Mouse (Mus musculus) lung, postnatal 0 days (tissue): ENCODE data around the gene Ttll8. TPM values are rescaled to one million over a fixed set of nuclear protein-coding genes. Genes with fewer than 3 reads are reported as not detected.

ENCODE experiments used
- ATAC-seq: fragments of 200-750 bp; cut with Nextera tagmentation; 2 replicates; pipeline ENCODE4 v1.8.0; 2017; ENCODE audit warnings: moderate library complexity
- DNase-seq: peaks from one replicate; pipeline ENCODE4 v3.0.0-alpha.2; 2016; ENCODE audit warnings: low spot score
- H3K27ac ChIP-seq: fragments of 300-500 bp; sonication (generic); 2 replicates; pipeline ENCODE4 v1.5.1; 2014; ENCODE audit warnings: antibody characterized with exemption, mild to moderate bottlenecking, low read length, mixed read lengths
- H3K27me3 ChIP-seq: fragments of 300-500 bp; sonication (generic); replicated peaks from 2 replicates; pipeline ENCODE4 v1.6.1; 2014; ENCODE audit warnings: low read length, mixed read lengths; ENCODE audit not compliant: insufficient read depth
- H3K36me3 ChIP-seq: fragments of 300-500 bp; sonication (generic); 2 replicates; pipeline ENCODE4 v1.6.1; 2014; ENCODE audit warnings: low read length, mixed read lengths; ENCODE audit not compliant: insufficient read depth
- H3K4me1 ChIP-seq: fragments of 300-500 bp; sonication (generic); 2 replicates; pipeline ENCODE4 v1.6.1; 2014; ENCODE audit warnings: antibody characterized with exemption, low read depth, low read length, mixed read lengths; ENCODE audit not compliant: insufficient read depth
- H3K4me2 ChIP-seq: fragments of 300-500 bp; sonication (generic); replicated peaks from 2 replicates; pipeline ENCODE4 v1.6.1; 2014; ENCODE audit warnings: low read depth, mild to moderate bottlenecking, low read length, moderate library complexity, mixed read lengths
- H3K4me3 ChIP-seq: fragments of 300-500 bp; sonication (generic); 2 replicates; pipeline ENCODE4 v1.5.1; 2014; ENCODE audit warnings: low read depth, low read length
- H3K9ac ChIP-seq: fragments of 300-500 bp; sonication (generic); replicated peaks from 2 replicates; pipeline ENCODE4 v1.6.1; 2014; ENCODE audit warnings: low read depth, mild to moderate bottlenecking
- H3K9me3 ChIP-seq: fragments of 300-500 bp; sonication (generic); 2 replicates; pipeline ENCODE4 v1.6.1; 2016; ENCODE audit warnings: low read length, mixed read lengths
- CTCF ChIP-seq: IDR thresholded peaks from 2 replicates; pipeline ENCODE4 v1.5.1; 2016; ENCODE audit warnings: antibody characterized with exemption, mild to moderate bottlenecking
- EP300 ChIP-seq: IDR thresholded peaks from 2 replicates; pipeline ENCODE4 v1.6.1; 2016; ENCODE audit warnings: antibody characterized with exemption, mild to moderate bottlenecking, control low read depth
- WGBS: fragments of 180-500 bp; shearing (Covaris S2); extraction: QIAGEN DNeasy Blood & Tissue Kit; methylation state at CpG from one replicate; pipeline ENCODE4 v1.1.7; 2014; 5-methylcytosine and 5-hydroxymethylcytosine counted together
- polyA plus RNA-seq: library from polyadenylated mRNA; unstranded; fragments of >200 nt; fragmentation: Nextera tagmentation; extraction: Ambion mirVana; gene quantifications from 2 replicates; pipeline ENCODE4 v1.2.1, GENCODE M21; 2015

The Ttll8 gene
- polyA plus RNA-seq, 1 experiment from 2014 or later = 0.06 TPM

DNA sequence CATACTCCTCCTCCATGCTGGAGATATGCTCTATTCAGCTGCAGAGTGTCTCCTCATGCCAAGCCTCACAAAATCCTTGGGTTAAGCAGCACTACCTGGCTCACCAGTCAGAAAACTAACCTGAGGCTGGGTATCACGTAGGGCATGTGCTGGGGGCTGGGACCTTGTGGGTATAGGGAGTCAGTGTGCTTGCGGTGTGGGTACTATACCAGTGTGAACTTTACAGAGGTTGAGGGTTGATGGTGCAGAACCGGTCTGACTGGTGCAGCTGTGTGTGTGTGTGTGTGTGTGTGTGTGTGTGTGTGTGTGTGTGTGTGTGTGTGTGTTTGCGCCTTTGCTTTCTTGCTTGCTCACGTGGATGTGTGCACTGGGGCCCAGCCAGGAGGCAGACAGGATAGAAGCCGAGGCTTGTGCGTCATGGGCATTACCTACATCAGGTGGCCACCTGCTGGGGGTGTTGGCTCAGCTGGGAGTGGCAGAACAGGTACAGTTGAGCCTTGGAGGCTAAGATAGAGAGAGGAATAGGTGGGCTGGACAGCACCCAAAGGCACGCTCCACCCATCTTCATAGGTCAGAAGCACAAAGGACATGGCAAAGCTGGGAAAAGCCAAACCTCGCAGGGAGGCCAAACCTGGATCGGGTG, 102.6 kb downstream of the Ttll8 start:
- no peaks in the 10 kb centered on the region for H3K27me3 ChIP-seq
- H3K27ac ChIP-seq = peak overlapping the region; percentile 97
- no peak overlapping the region for H3K4me3 ChIP-seq
- no peaks in the 10 kb centered on the region for H3K36me3 ChIP-seq
- H3K9ac ChIP-seq = no peak overlapping the region
- TF ChIP-seq EP300 = peak; percentile 90
- TF ChIP-seq CTCF = peak; percentile 45
- no peaks in the 10 kb centered on the region for H3K9me3 ChIP-seq
- DNase-seq (peak; percentile 94), ATAC-seq (peak; percentile 81)
- H3K4me1 ChIP-seq = peaks cover 35% of the 10 kb centered on the region
- 51% methylated on average over 10 of the region's 10 CpGs for WGBS
- H3K4me2 ChIP-seq = no peak overlapping the region

DNA sequence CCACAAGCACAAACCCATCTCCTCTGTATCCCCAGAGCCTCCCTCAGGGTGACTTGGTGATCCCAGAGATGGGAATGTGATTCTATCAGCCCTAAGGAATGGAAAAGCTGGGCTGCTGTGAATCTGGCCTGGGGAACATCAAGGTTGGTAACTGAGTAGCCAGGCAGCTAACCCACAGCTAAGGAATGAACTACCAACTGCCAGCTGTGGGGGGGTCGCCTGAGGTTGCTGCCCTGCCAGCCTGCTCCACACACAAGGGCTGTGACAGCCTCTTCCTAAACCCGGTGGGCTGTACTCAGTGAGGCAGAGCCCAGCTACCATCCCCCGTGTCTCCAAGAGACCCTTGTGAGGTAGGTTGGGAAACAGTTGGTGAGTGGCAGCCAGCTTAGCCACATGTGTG, 103.1 kb downstream of the Ttll8 start:
- 30% methylated on average over 3 of the region's 3 CpGs for WGBS
- Histone ChIP-seq H3K27me3 (no peaks in the 10 kb centered on the region), H3K27ac (peak overlapping the region; percentile 97), H3K4me1 (peaks cover 35% of the 10 kb centered on the region), H3K9me3 (no peaks in the 10 kb centered on the region), H3K4me3 (no peak overlapping the region), H3K9ac (no peak overlapping the region), H3K4me2 (no peak overlapping the region), H3K36me3 (no peaks in the 10 kb centered on the region)
- DNase-seq (peak; percentile 35), ATAC-seq (peak; percentile 8)
- TF ChIP-seq CTCF (no peak), EP300 (no peak)

DNA sequence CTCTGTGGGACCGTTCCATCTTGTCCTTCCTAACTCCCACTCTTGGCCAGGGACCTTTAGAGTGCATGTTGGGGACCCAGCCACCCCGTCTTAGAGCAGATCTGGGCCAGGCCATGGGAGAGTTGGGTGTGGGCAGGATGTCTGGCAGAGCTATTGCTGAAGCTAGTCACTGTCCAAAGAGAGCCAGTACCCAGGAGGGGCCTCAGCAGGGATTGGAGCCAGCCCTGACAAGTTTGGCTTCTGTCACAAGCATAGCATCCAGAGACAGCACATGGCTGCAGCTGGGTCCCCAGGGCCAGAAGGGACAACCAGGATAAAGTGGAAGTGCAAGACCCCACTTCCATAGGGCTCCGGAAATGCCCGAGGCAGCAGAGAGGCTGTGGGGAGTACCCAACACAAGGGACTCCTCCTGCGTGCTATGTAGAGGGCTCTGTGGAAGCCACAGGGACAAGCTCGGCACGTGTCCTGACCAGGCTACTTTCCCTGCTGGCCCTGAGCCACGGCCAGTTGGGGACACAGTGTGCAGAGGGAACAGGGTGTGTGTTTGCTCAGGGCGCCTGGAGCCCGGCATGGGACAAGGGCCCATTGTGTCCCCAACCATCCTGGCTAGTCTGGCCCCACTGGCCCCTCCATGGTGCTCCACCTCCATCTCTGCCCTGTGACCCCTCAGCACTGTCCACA, 103.9 kb downstream of the Ttll8 start:
- peak overlapping the region; percentile 97 for H3K27ac ChIP-seq
- no peaks in the 10 kb centered on the region for H3K27me3 ChIP-seq
- 0 out of 2 replicates have a peak overlapping the region, but pooled peaks have one; percentile 16 for H3K9ac ChIP-seq
- no peak overlapping the region for H3K4me3 ChIP-seq
- ATAC-seq (peak; percentile 85), DNase-seq (peak; percentile 92)
- no peaks in the 10 kb centered on the region for H3K9me3 ChIP-seq
- WGBS = 43% methylated on average over 10 of the region's 10 CpGs
- no peak overlapping the region for H3K4me2 ChIP-seq
- peak; percentile 99 for TF ChIP-seq EP300
- no peak for TF ChIP-seq CTCF
- H3K36me3 ChIP-seq = no peaks in the 10 kb centered on the region
- peaks cover 27% of the 10 kb centered on the region for H3K4me1 ChIP-seq

DNA sequence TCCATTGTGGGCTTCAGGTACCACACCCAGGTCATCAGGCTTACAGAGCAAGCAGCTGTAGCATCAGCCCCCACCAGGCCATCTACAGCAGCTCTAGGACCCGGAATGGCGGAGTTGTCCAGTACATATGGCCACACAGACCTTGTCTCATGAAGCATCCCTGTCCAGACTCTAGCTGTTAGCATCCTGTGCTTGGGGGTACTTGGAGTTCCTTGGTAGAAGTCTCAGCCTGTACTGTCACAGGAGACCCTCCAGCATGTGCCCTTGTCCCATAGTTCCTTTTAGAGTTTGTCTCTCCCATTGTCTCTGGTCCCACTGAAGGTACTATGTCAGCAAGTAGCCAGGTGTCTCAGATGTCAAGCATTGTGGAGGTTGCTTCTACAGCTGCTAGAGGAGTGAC, 104.6 kb downstream of the Ttll8 start:
- WGBS = 85% methylated on average over 2 of the region's 2 CpGs
- DNase-seq (no peak), ATAC-seq (no peak)
- no peaks in the 10 kb centered on the region for H3K36me3 ChIP-seq
- H3K9me3 ChIP-seq = no peaks in the 10 kb centered on the region
- H3K27me3 ChIP-seq = no peaks in the 10 kb centered on the region
- peaks cover 20% of the 10 kb centered on the region for H3K4me1 ChIP-seq
- no peak overlapping the region for H3K9ac ChIP-seq
- no peak for TF ChIP-seq EP300
- TF ChIP-seq CTCF = no peak
- no peak overlapping the region for H3K4me2 ChIP-seq
- peak overlapping the region; percentile 97 for H3K27ac ChIP-seq
- H3K4me3 ChIP-seq = no peak overlapping the region

DNA sequence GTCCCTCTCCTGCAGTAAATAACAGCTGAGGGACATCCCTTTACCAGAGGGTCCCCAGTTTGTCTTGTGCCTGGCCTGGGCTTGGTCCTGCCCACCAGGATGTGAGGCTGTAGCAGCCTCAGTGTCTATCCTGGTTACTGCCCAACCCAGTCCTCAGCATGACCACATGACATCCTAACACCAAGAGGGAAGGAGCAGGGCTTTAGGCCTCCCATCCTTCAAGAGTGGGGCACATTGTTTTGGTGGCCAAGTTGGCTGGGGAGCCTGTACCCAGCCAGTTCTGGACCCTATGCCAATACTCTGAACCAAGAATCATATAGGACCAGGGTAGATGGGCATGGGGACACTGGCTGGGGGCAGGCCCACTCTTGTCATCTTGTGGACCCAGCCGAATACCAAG, 105.6 kb downstream of the Ttll8 start:
- TF ChIP-seq CTCF (no peak), EP300 (no peak)
- peaks cover 19% of the 10 kb centered on the region for H3K4me1 ChIP-seq
- no peak overlapping the region for H3K27ac ChIP-seq
- WGBS = 100% methylated on average over 1 of the region's 1 CpGs
- H3K4me3 ChIP-seq = no peak overlapping the region
- no peak overlapping the region for H3K4me2 ChIP-seq
- H3K9me3 ChIP-seq = no peaks in the 10 kb centered on the region
- H3K36me3 ChIP-seq = no peaks in the 10 kb centered on the region
- H3K27me3 ChIP-seq = no peaks in the 10 kb centered on the region
- no peak overlapping the region for H3K9ac ChIP-seq
- no peak for ATAC-seq
- no peak for DNase-seq

DNA sequence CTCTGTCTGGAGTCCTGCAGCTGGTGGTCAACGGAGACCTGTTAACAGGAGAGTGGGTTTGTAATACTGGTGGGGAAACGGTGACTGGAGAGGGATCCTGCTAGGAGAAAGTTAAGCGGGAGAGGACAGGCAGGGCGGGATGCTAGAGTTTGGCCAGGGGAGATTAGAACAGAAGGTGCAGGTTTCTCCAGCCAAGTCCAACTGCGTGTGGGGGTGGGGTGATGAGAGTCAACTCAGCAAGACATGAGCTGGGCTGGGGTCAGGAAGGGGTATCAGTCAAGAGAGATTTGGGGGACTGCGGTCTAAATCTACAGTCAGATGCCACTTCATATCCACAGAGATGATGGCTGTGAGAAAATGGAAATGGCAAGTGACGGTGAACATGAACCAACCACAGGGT, 109.3 kb downstream of the Ttll8 start:
- H3K9me3 ChIP-seq = no peaks in the 10 kb centered on the region
- ATAC-seq = no peak

More for the DNA sequence above, 109.3 kb downstream of the Ttll8 start:
- Histone ChIP-seq H3K9ac (no peak overlapping the region), H3K4me1 (peaks cover 3% of the 10 kb centered on the region), H3K4me3 (no peak overlapping the region), H3K4me2 (no peak overlapping the region), H3K27me3 (no peaks in the 10 kb centered on the region), H3K36me3 (no peaks in the 10 kb centered on the region), H3K27ac (no peak overlapping the region)
- TF ChIP-seq CTCF (no peak), EP300 (no peak)
- DNase-seq = no peak
- 92% methylated on average over 7 of the region's 7 CpGs for WGBS
